Mouse (Mus musculus) hindbrain, embryonic 15.5 days (tissue): Measurements from ENCODE around the gene Gm42906. TPM values are rescaled to one million over a fixed set of nuclear protein-coding genes. Genes with fewer than 3 reads are reported as not detected.

ENCODE experiments used
- ATAC-seq: fragments of 200-750 bp; cut with Nextera tagmentation; 2 replicates; pipeline ENCODE4 v1.8.0; 2017; ENCODE audit warnings: low read depth, moderate number of reproducible peaks, moderate TSS enrichment; ENCODE audit not compliant: low FRiP score
- H3K27ac ChIP-seq: fragments of 300-500 bp; sonication (generic); replicated peaks from 2 replicates; pipeline ENCODE4 v1.5.1; 2015; ENCODE audit warnings: mild to moderate bottlenecking, inconsistent platforms
- H3K27me3 ChIP-seq: fragments of 300-500 bp; sonication (generic); 2 replicates; pipeline ENCODE4 v1.6.1; 2015; ENCODE audit warnings: control low read depth, inconsistent platforms
- H3K36me3 ChIP-seq: fragments of 300-500 bp; sonication (generic); 2 replicates; pipeline ENCODE4 v1.6.1; 2015; ENCODE audit warnings: control low read depth, inconsistent platforms
- H3K4me1 ChIP-seq: fragments of 300-500 bp; sonication (generic); replicated peaks from 2 replicates; pipeline ENCODE4 v1.6.1; 2015; ENCODE audit warnings: control low read depth, inconsistent platforms
- H3K4me2 ChIP-seq: fragments of 300-500 bp; sonication (generic); 2 replicates; pipeline ENCODE4 v1.6.1; 2015; ENCODE audit warnings: moderate library complexity, mild to moderate bottlenecking, inconsistent platforms
- H3K4me3 ChIP-seq: fragments of 300-500 bp; sonication (generic); 2 replicates; pipeline ENCODE4 v1.5.1; 2015; ENCODE audit warnings: mild to moderate bottlenecking, inconsistent platforms
- H3K9ac ChIP-seq: fragments of 300-500 bp; sonication (generic); 2 replicates; pipeline ENCODE4 v1.6.1; 2015; ENCODE audit warnings: inconsistent platforms
- H3K9me3 ChIP-seq: fragments of 300-500 bp; sonication (generic); 2 replicates; pipeline ENCODE4 v1.6.1; 2016; ENCODE audit warnings: control low read depth, inconsistent platforms
- WGBS: fragments of 180-500 bp; shearing (Covaris S2); methylation state at CpG from one replicate; pipeline ENCODE4 v1.1.7; 2015; 5-methylcytosine and 5-hydroxymethylcytosine counted together
- polyA plus RNA-seq: library from polyadenylated mRNA; unstranded; fragments of >200 nt; fragmentation: Nextera tagmentation; extraction: Ambion mirVana; gene quantifications from 2 replicates; pipeline ENCODE4 v1.2.1, GENCODE M21; 2015

Gene Gm42906
- polyA plus RNA-seq, 1 experiment from 2014 or later: not detected

GRCm38 (mm10) chr5:151042911-151043310, 385.1 kb downstream of the Gm42906 start:
- no peaks in the 10 kb centered on the region for H3K4me1 ChIP-seq
- H3K27ac ChIP-seq: no peak overlapping the region
- no peak overlapping the region for H3K9ac ChIP-seq
- 87% methylated on average over 5 of the region's 5 CpGs for WGBS
- H3K4me3 ChIP-seq: no peak overlapping the region
- no peaks in the 10 kb centered on the region for H3K27me3 ChIP-seq
- no peaks in the 10 kb centered on the region for H3K36me3 ChIP-seq
- H3K9me3 ChIP-seq: no peaks in the 10 kb centered on the region
- no peak overlapping the region for H3K4me2 ChIP-seq
- ATAC-seq: no peak

DNA sequence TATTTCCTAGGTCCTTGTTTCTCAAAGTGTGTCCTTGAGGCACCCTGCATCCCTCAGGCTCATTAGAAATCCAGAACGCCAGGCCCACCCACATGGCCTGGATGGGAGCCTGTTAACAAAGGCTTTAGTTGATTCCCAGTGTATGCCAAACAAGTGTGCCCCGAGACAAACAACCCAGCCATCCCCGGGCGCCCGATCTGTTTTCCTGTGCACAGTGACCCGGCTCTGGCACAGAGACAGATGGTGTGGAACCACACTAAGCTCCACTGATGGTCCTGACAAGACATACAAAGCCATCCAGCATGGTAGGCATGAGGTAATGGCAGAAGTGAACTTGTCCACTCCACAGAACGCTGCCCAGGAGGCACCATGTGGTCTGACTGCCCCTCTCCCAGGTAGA, 390.1 kb downstream of the Gm42906 start:
- H3K4me3 ChIP-seq: no peak overlapping the region
- H3K27me3 ChIP-seq: no peaks in the 10 kb centered on the region
- no peaks in the 10 kb centered on the region for H3K9me3 ChIP-seq
- no peak overlapping the region for H3K27ac ChIP-seq
- 66% methylated on average over 7 of the region's 7 CpGs for WGBS
- no peak overlapping the region for H3K9ac ChIP-seq
- no peaks in the 10 kb centered on the region for H3K4me1 ChIP-seq
- no peaks in the 10 kb centered on the region for H3K36me3 ChIP-seq
- no peak for ATAC-seq
- no peak overlapping the region for H3K4me2 ChIP-seq

DNA sequence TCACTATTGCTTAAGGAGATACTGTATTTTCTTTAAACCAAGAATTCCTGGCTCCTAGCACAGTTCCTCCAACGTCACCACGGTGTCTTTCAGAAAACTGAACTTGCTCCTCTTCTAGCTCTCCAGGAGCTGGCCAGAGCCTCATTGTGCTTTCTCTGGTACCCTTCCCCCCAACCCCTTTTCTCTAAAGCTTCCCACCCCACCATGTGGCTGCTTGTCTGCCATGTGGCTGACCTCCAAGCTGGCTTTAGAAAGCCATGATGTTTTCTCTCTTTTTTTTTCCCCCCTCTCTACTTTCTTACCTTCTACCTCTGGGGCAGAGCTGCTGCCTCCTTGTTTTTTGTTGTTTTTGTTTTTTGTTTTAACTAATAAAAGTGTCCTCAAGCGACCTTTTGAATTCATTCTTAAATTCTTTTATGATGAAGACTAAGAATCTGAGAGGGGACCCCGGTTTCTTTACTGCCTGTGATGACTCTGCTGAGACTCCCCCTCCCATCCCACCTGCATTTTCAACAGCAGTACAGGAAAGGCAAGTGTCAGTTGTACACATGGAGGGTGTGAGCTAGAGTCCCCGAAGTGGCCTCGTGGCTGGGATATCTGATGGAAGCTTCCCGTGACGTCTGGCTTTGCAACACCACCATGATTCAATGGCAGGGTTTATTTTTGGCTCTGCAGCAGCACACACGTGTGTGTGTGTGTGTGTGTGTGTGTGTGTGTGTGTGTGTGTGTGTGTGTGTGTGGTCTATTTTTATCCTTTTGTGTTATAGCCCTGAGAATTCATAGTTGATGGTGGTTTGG, 393.0 kb downstream of the Gm42906 start:
- Histone ChIP-seq H3K4me2 (no peak overlapping the region), H3K4me1 (no peaks in the 10 kb centered on the region), H3K36me3 (no peaks in the 10 kb centered on the region), H3K27me3 (no peaks in the 10 kb centered on the region), H3K27ac (no peak overlapping the region), H3K9me3 (no peaks in the 10 kb centered on the region), H3K9ac (no peak overlapping the region), H3K4me3 (no peak overlapping the region)
- WGBS: 66% methylated on average over 9 of the region's 9 CpGs
- no peak for ATAC-seq

DNA sequence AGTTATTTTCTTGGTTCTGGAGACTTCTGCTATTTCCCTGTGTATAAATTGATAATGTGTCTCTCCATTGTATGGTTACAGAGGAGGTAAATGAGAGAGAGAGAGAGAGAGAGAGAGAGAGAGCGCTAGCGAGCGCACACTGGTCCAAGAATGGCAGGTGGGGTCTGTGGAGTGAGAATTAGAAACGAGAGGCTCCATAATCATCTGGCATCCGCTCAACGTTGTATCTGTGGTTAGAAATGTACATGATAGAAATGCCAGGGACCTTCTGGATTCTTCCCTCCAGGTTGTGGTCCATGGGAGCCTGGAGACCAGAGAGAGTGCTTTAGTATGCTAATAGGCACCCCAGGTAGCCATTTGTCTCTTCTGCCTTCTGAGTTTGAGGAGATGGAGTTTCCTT, 399.1 kb downstream of the Gm42906 start:
- H3K27ac ChIP-seq: no peak overlapping the region
- no peaks in the 10 kb centered on the region for H3K27me3 ChIP-seq
- H3K9me3 ChIP-seq: no peaks in the 10 kb centered on the region
- H3K36me3 ChIP-seq: no peaks in the 10 kb centered on the region
- no peak for ATAC-seq
- no peak overlapping the region for H3K4me3 ChIP-seq
- H3K9ac ChIP-seq: no peak overlapping the region
- H3K4me1 ChIP-seq: peaks cover 4% of the 10 kb centered on the region
- no peak overlapping the region for H3K4me2 ChIP-seq
- 59% methylated on average over 6 of the region's 6 CpGs for WGBS

GRCm38 (mm10) chr5:151027171-151027570, 400.8 kb downstream of the Gm42906 start:
- no peaks in the 10 kb centered on the region for H3K9me3 ChIP-seq
- peaks cover 17% of the 10 kb centered on the region for H3K4me1 ChIP-seq
- ATAC-seq: peak; percentile 64
- no peak overlapping the region for H3K4me2 ChIP-seq
- no peak overlapping the region for H3K27ac ChIP-seq
- no peaks in the 10 kb centered on the region for H3K36me3 ChIP-seq
- H3K4me3 ChIP-seq: no peak overlapping the region
- no peak overlapping the region for H3K9ac ChIP-seq
- WGBS: 23% methylated on average over 7 of the region's 7 CpGs
- no peaks in the 10 kb centered on the region for H3K27me3 ChIP-seq

DNA sequence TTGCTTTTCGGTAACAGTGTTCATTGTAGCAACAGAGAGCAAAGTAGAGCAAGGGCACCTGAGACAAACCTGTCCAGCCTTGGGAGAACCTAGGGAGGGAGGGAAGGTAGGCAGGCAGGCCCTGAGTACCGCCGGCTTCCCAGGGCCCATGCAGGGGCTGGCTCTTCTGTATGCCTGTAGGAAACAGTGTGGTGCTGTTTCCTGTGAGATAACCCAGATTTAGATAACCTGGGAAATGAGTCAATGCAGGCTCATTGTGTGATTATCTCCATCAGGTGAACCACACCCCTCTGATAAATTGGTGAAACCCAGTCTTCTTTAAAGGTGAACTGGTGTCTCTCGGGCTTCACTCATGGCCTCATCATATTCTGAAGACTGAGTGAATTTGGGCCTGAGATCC, 401.9 kb downstream of the Gm42906 start:
- Histone ChIP-seq H3K4me1 (peaks cover 17% of the 10 kb centered on the region), H3K27ac (no peak overlapping the region), H3K4me3 (no peak overlapping the region), H3K36me3 (no peaks in the 10 kb centered on the region), H3K4me2 (no peak overlapping the region), H3K9me3 (no peaks in the 10 kb centered on the region), H3K9ac (no peak overlapping the region), H3K27me3 (no peaks in the 10 kb centered on the region)
- 90% methylated on average over 4 of the region's 4 CpGs for WGBS
- no peak for ATAC-seq

DNA sequence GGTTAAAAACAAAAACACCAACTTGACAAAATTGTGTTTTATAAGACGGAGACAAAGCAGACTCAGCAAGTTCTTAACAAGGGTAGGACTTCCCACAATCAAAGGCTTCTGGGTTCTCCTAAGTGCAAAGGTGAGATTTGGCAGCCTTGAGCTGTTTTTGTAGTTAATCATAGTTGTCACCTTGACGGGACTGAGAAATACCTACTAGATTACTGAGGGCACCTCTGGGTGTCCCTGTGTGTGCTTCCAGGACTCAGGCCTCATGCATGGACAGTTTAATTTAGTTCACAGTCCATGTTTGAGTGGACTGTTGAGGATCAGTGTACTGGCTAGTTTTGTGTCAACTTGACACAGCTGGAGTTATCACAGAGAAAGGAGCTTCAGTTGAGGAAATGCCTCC, 403.5 kb downstream of the Gm42906 start:
- Histone ChIP-seq H3K27ac (no peak overlapping the region), H3K4me1 (peaks cover 24% of the 10 kb centered on the region), H3K9ac (no peak overlapping the region), H3K4me2 (no peak overlapping the region), H3K27me3 (no peaks in the 10 kb centered on the region), H3K36me3 (no peaks in the 10 kb centered on the region), H3K4me3 (no peak overlapping the region), H3K9me3 (no peaks in the 10 kb centered on the region)
- 85% methylated on average over 2 of the region's 2 CpGs for WGBS
- no peak for ATAC-seq

DNA sequence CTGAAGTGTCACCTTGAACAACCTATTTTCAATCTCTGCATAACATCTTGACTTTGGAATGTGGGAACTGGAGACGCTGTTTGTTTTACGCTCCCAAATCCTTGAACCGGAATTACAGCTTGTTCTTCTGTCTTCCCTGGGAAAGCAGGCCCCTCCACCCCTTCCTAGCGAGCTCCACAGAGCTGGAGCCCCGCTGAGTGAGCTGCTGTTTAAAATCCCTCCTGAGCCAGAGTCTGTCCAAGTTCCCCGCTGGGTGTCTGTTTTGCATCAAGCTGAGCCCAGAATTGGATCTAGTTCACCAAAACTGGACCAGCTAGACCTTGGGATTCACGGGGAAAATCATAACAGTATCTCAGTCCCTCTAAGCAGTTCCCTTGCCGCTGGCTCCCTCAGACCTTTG, 404.5 kb downstream of the Gm42906 start:
- 16% methylated on average over 8 of the region's 8 CpGs for WGBS

GRCm38 (mm10) chr5:151022939-151023338, 405.0 kb downstream of the Gm42906 start:
- no peaks in the 10 kb centered on the region for H3K36me3 ChIP-seq
- WGBS: 14% methylated on average over 1 of the region's 1 CpGs
- H3K9me3 ChIP-seq: no peaks in the 10 kb centered on the region
- H3K27ac ChIP-seq: peak overlapping the region; percentile 58; the same call in 1 of the 2 replicates
- no peak overlapping the region for H3K4me3 ChIP-seq
- peaks cover 22% of the 10 kb centered on the region for H3K4me1 ChIP-seq
- no peaks in the 10 kb centered on the region for H3K27me3 ChIP-seq
- H3K9ac ChIP-seq: no peak overlapping the region
- H3K4me2 ChIP-seq: peak overlapping the region; percentile 26; the same call in 1 of the 2 replicates
- ATAC-seq: no peak

More for the DNA sequence above, 404.5 kb downstream of the Gm42906 start:
- Histone ChIP-seq H3K36me3 (no peaks in the 10 kb centered on the region), H3K9ac (no peak overlapping the region), H3K27me3 (no peaks in the 10 kb centered on the region), H3K27ac (peak overlapping the region; percentile 58), H3K9me3 (no peaks in the 10 kb centered on the region), H3K4me3 (no peak overlapping the region), H3K4me1 (peaks cover 24% of the 10 kb centered on the region), H3K4me2 (peak overlapping the region; percentile 26)
- no peak for ATAC-seq

GRCm38 (mm10) chr5:151022026-151022425, 405.9 kb downstream of the Gm42906 start:
- WGBS: 83% methylated on average over 7 of the region's 7 CpGs

DNA sequence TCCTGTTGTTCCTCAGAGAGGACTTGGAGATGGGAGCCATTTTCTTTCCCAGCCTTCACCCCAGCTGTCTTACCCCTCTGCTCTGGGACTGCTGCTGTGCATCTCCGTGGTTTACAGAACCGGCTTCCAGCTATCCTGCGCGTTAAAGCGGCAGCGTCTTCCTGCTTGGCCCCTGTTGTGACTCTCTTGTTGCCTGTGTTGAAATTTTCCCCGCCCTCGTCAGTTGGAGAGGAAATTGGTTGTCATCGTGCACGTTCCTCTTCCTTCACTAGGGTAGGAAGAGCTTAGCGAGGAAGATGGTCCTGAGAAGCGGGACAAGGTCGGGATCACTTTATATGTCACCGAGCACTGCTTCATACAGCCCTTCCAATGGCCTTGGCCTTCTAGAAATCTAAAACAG, 407.1 kb downstream of the Gm42906 start:
- ATAC-seq: no peak
- H3K4me2 ChIP-seq: no peak overlapping the region
- WGBS: 71% methylated on average over 14 of the region's 14 CpGs

More at GRCm38 (mm10) chr5:151022026-151022425, 405.9 kb downstream of the Gm42906 start:
- Histone ChIP-seq H3K9ac (no peak overlapping the region), H3K9me3 (no peaks in the 10 kb centered on the region), H3K27me3 (no peaks in the 10 kb centered on the region), H3K27ac (no peak overlapping the region), H3K4me2 (no peak overlapping the region), H3K4me1 (peaks cover 22% of the 10 kb centered on the region), H3K36me3 (no peaks in the 10 kb centered on the region), H3K4me3 (no peak overlapping the region)
- no peak for ATAC-seq

GRCm38 (mm10) chr5:151020031-151020820, 407.7 kb downstream of the Gm42906 start:
- ATAC-seq: no peak
- Histone ChIP-seq H3K4me3 (no peak overlapping the region), H3K9ac (no peak overlapping the region), H3K27me3 (no peaks in the 10 kb centered on the region), H3K36me3 (no peaks in the 10 kb centered on the region), H3K4me1 (peaks cover 22% of the 10 kb centered on the region), H3K9me3 (no peaks in the 10 kb centered on the region), H3K27ac (no peak overlapping the region), H3K4me2 (no peak overlapping the region)
- 69% methylated on average over 13 of the region's 13 CpGs for WGBS

More for the DNA sequence above, 407.1 kb downstream of the Gm42906 start:
- no peak overlapping the region for H3K4me3 ChIP-seq
- no peaks in the 10 kb centered on the region for H3K27me3 ChIP-seq
- peaks cover 22% of the 10 kb centered on the region for H3K4me1 ChIP-seq
- H3K36me3 ChIP-seq: no peaks in the 10 kb centered on the region
- no peaks in the 10 kb centered on the region for H3K9me3 ChIP-seq
- no peak overlapping the region for H3K9ac ChIP-seq
- no peak overlapping the region for H3K27ac ChIP-seq
